Mouse (Mus musculus): ENCODE results near the gene Olfr878. TPM values are rescaled to one million over a fixed set of nuclear protein-coding genes. Genes with fewer than 3 reads are reported as not detected.

The Olfr878 gene
- polyA plus RNA-seq, 1 experiment: not detected

DNA sequence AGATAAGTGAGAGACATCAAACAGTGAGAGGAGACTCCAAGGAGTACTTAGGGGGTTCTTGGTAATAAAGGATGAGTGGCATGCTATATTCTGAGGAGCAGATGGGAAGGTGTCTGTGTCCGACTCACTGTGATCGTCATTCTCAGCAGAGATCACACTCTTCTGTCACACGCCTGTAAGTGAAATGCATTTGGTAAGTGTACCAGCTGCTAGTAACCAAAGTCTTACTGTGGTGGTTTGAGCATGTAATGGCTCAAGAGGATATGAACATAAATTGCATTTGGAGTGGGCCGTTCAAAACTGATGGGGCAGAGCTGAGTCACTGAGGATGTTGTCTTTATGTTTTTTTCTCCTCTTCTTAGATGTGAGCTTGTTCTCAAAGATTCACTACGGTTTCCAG lies 6.6 kb downstream of the Olfr878 start:
- no peak for TF ChIP-seq POLR2A (IDR thresholded peaks at IDR 0.05; ENCODE audit: low read depth, low read length)
- no peak for TF ChIP-seq CTCF (IDR thresholded peaks at IDR 0.05; ENCODE audit: extremely low read depth, insufficient read length, insufficient replicate concordance, low read depth, low read length)
- no peak overlapping the region for H3K27ac ChIP-seq (ENCODE audit: insufficient read depth, low read depth, low read length)
- no peaks in the 10 kb centered on the region for H3K4me1 ChIP-seq (ENCODE audit: control insufficient read depth, insufficient read depth, insufficient read length, low read length)
- no peaks in the 10 kb centered on the region for H3K36me3 ChIP-seq (ENCODE audit: control insufficient read depth, insufficient read depth, low read length)
- no peak overlapping the region for H3K4me3 ChIP-seq (ENCODE audit: low read depth, low read length)
- WGBS: 82% methylated on average over 5 of the region's 5 CpGs
- H3K27me3 ChIP-seq (ENCODE audit: control insufficient read depth, insufficient read depth, low read length): no peaks in the 10 kb centered on the region

DNA sequence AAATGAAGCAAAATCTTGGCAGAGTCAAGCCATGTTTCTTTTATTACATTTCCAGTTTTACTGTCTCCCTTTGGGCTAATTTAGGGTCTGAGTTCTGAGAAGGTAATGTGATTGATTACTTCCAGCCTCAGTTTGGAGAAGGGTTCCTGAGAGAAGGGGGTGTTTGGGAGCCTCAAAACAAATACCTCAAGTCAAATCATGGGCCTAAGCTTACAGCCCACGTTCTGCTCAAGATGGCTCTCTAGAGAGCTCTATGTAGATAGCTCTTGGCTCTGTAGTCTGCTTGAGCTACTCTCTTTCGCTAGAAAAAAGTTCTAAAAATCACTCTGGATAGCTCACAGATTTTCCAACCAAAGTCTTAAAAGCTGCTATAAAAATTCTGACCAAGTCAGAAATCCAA lies 7.8 kb downstream of the Olfr878 start:
- TF ChIP-seq CTCF (IDR thresholded peaks at IDR 0.05; ENCODE audit: extremely low read depth, insufficient read length, insufficient replicate concordance, low read depth, low read length): no peak
- no peak for TF ChIP-seq POLR2A (IDR thresholded peaks at IDR 0.05; ENCODE audit: low read depth, low read length)
- Histone ChIP-seq H3K27ac (ENCODE audit: insufficient read depth, low read depth, low read length) (no peak overlapping the region), H3K4me3 (ENCODE audit: low read depth, low read length) (no peak overlapping the region), H3K4me1 (ENCODE audit: control insufficient read depth, insufficient read depth, insufficient read length, low read length) (no peaks in the 10 kb centered on the region), H3K36me3 (ENCODE audit: control insufficient read depth, insufficient read depth, low read length) (no peaks in the 10 kb centered on the region), H3K27me3 (ENCODE audit: control insufficient read depth, insufficient read depth, low read length) (no peaks in the 10 kb centered on the region)
- WGBS: 62% methylated on average over 2 of the region's 2 CpGs

DNA sequence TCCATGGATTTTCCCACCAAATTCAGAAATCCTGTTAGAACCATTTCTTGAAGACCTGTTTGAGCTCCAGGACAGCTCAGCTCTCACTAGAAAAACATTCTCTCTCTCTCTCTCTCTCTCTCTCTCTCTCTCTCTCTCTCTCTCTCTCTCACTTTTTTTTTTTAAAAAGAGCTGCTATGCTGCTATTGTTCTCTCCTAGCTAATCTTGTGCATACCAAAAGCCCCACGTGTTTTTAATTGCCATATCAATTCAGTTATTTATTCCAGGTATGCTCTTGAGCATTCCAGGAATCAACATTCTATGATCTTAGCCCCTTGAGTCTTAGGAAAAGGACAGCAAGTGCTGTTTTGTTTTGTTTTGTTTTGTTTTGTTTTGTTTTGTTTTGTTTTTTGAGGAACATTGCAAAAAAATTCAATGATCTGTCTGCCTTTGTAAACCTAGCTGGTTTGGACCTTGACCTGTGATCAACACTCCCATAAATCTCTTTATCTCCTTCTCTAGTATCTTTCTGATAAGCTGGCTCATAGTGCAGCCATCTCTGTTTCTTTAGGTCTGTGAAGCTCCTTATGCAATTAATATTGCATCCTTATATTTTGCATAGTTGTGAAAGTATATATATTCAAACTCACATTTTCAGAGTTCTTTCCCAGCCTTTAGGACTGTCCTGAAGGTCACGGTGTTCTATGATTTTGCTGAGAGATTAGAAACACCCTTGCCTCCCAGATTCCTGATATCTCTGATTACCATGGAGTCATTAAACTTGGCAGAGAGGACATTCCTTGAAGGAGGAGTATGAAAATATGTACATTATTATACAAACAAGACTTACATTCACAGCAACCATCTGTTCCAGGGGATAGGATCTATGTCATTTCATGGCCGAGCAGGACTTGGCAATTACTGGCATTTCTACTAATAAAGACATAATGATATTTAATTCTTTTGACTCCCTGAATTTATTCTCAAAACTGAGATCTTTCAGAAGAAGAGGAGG lies 8.7 kb downstream of the Olfr878 start:
- TF ChIP-seq CTCF (IDR thresholded peaks at IDR 0.05; ENCODE audit: extremely low read depth, insufficient read length, insufficient replicate concordance, low read depth, low read length) (no peak), POLR2A (IDR thresholded peaks at IDR 0.05; ENCODE audit: low read depth, low read length) (no peak)
- H3K4me1 ChIP-seq (ENCODE audit: control insufficient read depth, insufficient read depth, insufficient read length, low read length): no peaks in the 10 kb centered on the region
- no peak overlapping the region for H3K4me3 ChIP-seq (ENCODE audit: low read depth, low read length)
- H3K27me3 ChIP-seq (ENCODE audit: control insufficient read depth, insufficient read depth, low read length): no peaks in the 10 kb centered on the region
- H3K27ac ChIP-seq (ENCODE audit: insufficient read depth, low read depth, low read length): no peak overlapping the region
- H3K36me3 ChIP-seq (ENCODE audit: control insufficient read depth, insufficient read depth, low read length): no peaks in the 10 kb centered on the region
- WGBS: 24% methylated on average over 3 of the region's 3 CpGs

DNA sequence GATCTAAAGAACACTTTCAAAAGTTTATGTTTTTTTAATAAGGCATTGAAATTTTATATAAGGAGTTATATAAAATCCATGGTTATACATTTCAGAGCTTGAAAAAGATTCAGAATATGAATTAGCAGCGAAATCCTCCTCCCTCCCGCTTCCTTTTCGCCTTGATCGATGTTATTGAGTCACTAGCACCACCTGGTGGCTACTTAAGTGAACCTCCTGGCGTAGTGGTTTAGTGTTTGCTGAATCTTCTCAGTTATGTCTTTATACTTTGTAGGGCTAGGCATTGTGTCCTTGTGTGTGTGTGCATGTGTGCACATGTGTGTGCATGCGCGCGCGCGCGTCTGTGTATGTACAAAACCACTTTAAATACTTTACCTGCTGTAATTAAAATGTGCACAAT lies 14.9 kb downstream of the Olfr878 start:
- H3K36me3 ChIP-seq (ENCODE audit: control insufficient read depth, insufficient read depth, low read length): no peaks in the 10 kb centered on the region
- H3K27me3 ChIP-seq (ENCODE audit: control insufficient read depth, insufficient read depth, low read length): no peaks in the 10 kb centered on the region
- no peak overlapping the region for H3K4me3 ChIP-seq (ENCODE audit: low read depth, low read length)
- WGBS: 11% methylated on average over 11 of the region's 11 CpGs
- TF ChIP-seq CTCF (IDR thresholded peaks at IDR 0.05; ENCODE audit: extremely low read depth, insufficient read length, insufficient replicate concordance, low read depth, low read length): no peak
- TF ChIP-seq POLR2A (IDR thresholded peaks at IDR 0.05; ENCODE audit: low read depth, low read length): no peak
- H3K27ac ChIP-seq (ENCODE audit: insufficient read depth, low read depth, low read length): no peak overlapping the region
- no peaks in the 10 kb centered on the region for H3K4me1 ChIP-seq (ENCODE audit: control insufficient read depth, insufficient read depth, insufficient read length, low read length)

DNA sequence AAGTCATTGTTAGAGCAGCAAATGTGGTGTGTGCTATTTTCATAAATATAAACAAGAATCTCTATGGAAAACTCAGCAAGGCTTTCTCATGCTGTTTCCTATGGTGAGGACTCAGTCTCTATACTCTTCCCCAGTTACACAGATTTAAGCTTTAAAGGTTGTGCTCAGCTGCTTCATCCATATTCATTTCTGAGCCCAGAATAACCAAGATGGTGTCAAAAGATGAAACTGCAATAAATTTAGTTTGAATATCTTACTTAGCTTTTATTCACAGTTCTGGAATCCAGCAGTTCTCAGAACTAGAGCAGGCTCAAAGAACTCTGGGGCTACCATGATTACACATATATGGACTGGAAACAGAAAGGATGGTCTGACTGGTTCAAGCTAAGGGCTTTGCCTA lies 16.5 kb downstream of the Olfr878 start:
- TF ChIP-seq POLR2A (IDR thresholded peaks at IDR 0.05; ENCODE audit: low read depth, low read length): no peak
- TF ChIP-seq CTCF (IDR thresholded peaks at IDR 0.05; ENCODE audit: extremely low read depth, insufficient read length, insufficient replicate concordance, low read depth, low read length): no peak
- H3K36me3 ChIP-seq (ENCODE audit: control insufficient read depth, insufficient read depth, low read length): no peaks in the 10 kb centered on the region
- no peaks in the 10 kb centered on the region for H3K4me1 ChIP-seq (ENCODE audit: control insufficient read depth, insufficient read depth, insufficient read length, low read length)
- H3K27me3 ChIP-seq (ENCODE audit: control insufficient read depth, insufficient read depth, low read length): no peaks in the 10 kb centered on the region
- H3K4me3 ChIP-seq (ENCODE audit: low read depth, low read length): no peak overlapping the region
- no peak overlapping the region for H3K27ac ChIP-seq (ENCODE audit: insufficient read depth, low read depth, low read length)

DNA sequence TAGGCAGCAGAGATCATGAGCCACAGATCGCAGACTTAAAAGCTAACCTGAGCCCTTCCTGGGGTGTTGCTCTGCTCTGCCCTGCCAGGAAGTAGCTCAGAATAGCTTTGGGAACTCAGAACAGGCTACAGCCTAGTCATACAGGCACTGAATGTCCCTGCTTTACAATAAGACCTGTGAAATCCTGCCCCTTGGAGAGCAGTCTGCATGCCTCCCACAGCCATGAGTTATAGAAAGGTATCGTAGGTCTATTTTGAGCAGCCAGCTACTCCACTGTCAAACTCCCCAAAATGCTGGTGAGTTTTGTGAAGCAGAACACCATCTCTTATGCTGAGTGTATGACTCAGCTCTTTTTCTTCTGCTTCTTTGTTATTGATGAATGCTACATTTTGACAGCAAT lies 23.5 kb downstream of the Olfr878 start:
- 97% methylated on average over 2 of the region's 2 CpGs for WGBS
- no peaks in the 10 kb centered on the region for H3K4me1 ChIP-seq (ENCODE audit: control insufficient read depth, insufficient read depth, insufficient read length, low read length)
- no peak overlapping the region for H3K27ac ChIP-seq (ENCODE audit: insufficient read depth, low read depth, low read length)
- no peaks in the 10 kb centered on the region for H3K36me3 ChIP-seq (ENCODE audit: control insufficient read depth, insufficient read depth, low read length)
- H3K27me3 ChIP-seq (ENCODE audit: control insufficient read depth, insufficient read depth, low read length): no peaks in the 10 kb centered on the region
- H3K4me3 ChIP-seq (ENCODE audit: low read depth, low read length): no peak overlapping the region
- TF ChIP-seq CTCF (IDR thresholded peaks at IDR 0.05; ENCODE audit: extremely low read depth, insufficient read length, insufficient replicate concordance, low read depth, low read length): no peak
- no peak for TF ChIP-seq POLR2A (IDR thresholded peaks at IDR 0.05; ENCODE audit: low read depth, low read length)

Other genes starting within 250 kb of the Olfr878 start
- gene Panx3, start 248.6 kb upstream of the Olfr878 start, polyA plus RNA-seq (2012; rRNA removed): not detected in 2 replicates
- gene Olfr160, start 201.6 kb upstream of the Olfr878 start, polyA plus RNA-seq (2012; rRNA removed): not detected in 2 replicates
- not detected in 2 replicates for gene Olfr874, start 172.7 kb upstream of the Olfr878 start, polyA plus RNA-seq (2012; rRNA removed)
- not detected in 2 replicates for gene Olfr875, start 146.0 kb upstream of the Olfr878 start, polyA plus RNA-seq (2012; rRNA removed)
- gene Olfr876, start 114.8 kb upstream of the Olfr878 start, polyA plus RNA-seq (2012; rRNA removed): not detected in 2 replicates
- 0.18 TPM in 1 of 2 replicates, not detected in the other for gene Olfr877, start 63.6 kb upstream of the Olfr878 start, polyA plus RNA-seq (2012; rRNA removed)
- gene Olfr145, start 21.1 kb upstream of the Olfr878 start, polyA plus RNA-seq (2012; rRNA removed): not detected in 2 replicates
- not detected in 2 replicates for gene Olfr881, start 74.0 kb downstream of the Olfr878 start, polyA plus RNA-seq (2012; rRNA removed)
- gene Olfr883, start 108.0 kb downstream of the Olfr878 start, polyA plus RNA-seq (2012; rRNA removed): not detected in 2 replicates
- not detected in 2 replicates for gene Olfr884, start 128.7 kb downstream of the Olfr878 start, polyA plus RNA-seq (2012; rRNA removed)
- gene Olfr885, start 143.5 kb downstream of the Olfr878 start, polyA plus RNA-seq (2012; rRNA removed): not detected in 2 replicates
- gene Olfr887, start 166.2 kb downstream of the Olfr878 start, polyA plus RNA-seq (2012; rRNA removed): not detected in 2 replicates
- not detected in 2 replicates for gene Olfr888, start 190.3 kb downstream of the Olfr878 start, polyA plus RNA-seq (2012; rRNA removed)
- not detected in 2 replicates for gene Olfr889, start 197.4 kb downstream of the Olfr878 start, polyA plus RNA-seq (2012; rRNA removed)
- not detected in 2 replicates for gene Olfr890, start 224.7 kb downstream of the Olfr878 start, polyA plus RNA-seq (2012; rRNA removed)